Mouse (Mus musculus) MEL (cell line): Measurements from ENCODE around the gene Edem2.

Experiments used
- CTCF ChIP-seq, 3 experiments: IDR thresholded peaks in 2 of 3; conservative IDR thresholded peaks in 1 of 3; 2 replicates each; pipeline ENCODE4 v1.5.1; 2011 to 2012; ENCODE audit warnings: low read length in 3 of 3, low read depth in 2 of 3, mild to moderate bottlenecking in 2 of 3, improper control_type of control experiment in 1 of 3, inconsistent platforms in 1 of 3, mixed read lengths in 1 of 3, moderate library complexity in 1 of 3; ENCODE audit not compliant: control insufficient read depth in 1 of 3, insufficient read depth in 1 of 3, poor library complexity in 1 of 3, severe bottlenecking in 1 of 3
- ETS1 ChIP-seq: IDR thresholded peaks from 2 replicates; pipeline ENCODE4 v1.6.1; 2012; ENCODE audit warnings: low read depth, mild to moderate bottlenecking, inconsistent platforms, low read length, improper control_type of control experiment, moderate library complexity

GRCm38 (mm10) chr2:155720585-155720984 is 8.7 kb downstream of the Edem2 start:
- TF ChIP-seq ETS1 (no peak), CTCF (IDR thresholded peaks at IDR 0.05 in 2 of 3, conservative IDR thresholded peaks at IDR 0.05 in 1 of 3; ENCODE audit: control insufficient read depth in 1 of 3, insufficient read depth in 1 of 3, low read depth in 2 of 3, low read length in 3 of 3, poor library complexity in 1 of 3, severe bottlenecking in 1 of 3) (no peak)
